Mouse (Mus musculus) frontal cortex, postnatal 36 days (tissue): ENCODE results near the gene Nap1l1.
A peak's percentile ranks its signal among the peaks of the same experiment; 100 is the strongest.

ENCODE experiments used
- DNase-seq, 2 experiments: peaks; one replicate each; pipeline ENCODE4 v3.0.0; 2022; ENCODE audit warnings: low spot score in 2 of 2

The Nap1l1 gene

DNA sequence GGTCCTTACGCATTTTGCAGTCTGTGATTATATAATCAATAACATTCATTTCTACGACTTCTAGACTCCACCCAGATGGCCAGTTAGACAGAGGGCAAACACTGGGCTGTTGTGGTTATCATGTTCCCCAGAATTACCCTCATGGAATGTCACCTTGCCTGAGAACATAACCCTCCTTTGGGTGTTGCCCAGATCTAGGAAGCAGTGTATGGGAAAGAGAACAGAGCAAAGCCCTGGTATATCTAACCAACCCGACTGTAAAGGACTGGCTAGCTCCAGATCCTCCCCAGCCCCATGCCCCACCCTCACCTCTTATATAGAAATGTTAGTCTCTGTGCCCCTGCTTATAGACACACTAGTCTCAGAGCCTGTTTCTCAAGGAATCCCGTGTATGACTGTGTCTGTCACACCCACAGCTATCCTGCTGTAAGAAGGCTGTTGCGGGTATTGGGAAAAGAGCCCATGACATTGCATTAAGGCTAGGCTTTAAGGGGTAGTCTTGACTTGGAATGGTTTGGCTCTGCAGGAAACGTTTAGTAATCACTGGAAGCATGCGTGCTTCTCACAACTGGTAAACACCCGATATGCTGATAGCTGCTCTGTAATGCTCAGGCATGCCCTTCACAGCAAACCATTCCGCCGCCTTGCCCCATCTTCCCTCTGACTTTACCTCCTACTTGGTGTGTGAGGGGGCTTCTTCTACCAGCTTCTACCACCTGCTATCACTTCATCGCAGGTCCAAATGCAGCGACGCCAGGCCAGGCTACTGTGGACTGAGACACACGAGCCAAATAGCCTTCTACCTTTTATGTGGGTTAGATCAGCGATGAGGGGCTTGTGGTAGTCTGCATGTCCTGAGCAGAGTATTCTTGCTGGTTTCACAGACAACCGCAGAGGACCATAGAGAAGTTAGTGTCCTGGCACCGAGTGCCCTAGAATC lies 42.3 kb downstream of the Nap1l1 start:
- no peak for DNase-seq

DNA sequence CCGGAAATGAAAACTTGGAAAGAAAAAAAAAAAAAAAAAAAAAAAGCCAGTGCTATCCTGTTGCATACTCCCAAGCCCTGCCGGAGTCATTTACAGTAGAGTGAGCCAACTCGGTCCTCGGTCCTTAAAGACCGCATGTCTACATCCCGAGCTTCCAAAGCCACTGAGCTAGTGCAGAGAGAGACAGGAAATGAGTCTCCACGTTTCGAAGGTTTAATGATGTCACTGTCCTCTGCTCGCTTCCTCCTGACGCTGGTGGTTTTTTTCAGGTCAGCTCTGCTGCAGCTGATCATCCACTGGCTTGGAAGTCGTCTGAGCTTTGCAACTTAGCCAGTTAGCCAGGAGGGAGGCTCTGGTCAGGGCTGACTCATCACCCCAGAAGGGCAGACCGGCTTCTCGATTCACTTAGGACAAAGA lies 43.2 kb downstream of the Nap1l1 start:
- no peak for DNase-seq

DNA sequence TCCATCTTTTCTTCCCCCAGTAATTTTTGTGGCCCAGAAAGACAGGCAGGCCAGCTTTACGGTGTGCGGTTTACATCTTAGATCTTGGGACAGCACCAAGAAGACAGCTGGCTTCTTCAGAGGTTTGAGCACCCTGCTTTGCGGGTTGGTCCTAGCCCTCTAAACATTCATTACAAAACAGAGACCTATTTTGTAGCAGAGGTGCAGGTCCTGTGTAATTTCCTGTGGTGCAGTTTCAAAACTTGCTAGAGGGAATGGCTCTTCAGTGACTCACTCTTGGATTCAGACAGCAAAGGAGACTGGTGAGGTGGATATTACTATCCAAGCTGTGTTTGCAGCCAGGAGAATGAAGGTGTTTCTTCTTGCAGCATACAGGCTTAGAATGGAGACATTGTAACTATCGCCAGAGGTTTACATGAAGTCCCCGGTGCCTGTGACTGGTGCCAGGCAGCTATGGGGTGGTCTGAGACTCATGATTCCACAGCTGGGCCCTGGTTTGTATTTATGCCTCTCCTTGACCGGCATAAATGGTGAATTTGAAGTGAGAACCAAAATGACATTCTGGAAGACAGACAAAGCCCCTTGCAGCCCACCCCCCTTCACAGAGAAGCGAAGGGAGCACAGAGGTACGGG lies 43.9 kb downstream of the Nap1l1 start:
- no peak for DNase-seq

GRCm38 (mm10) chr10:111518350-111518749 lies 45.3 kb downstream of the Nap1l1 start:
- no peak for DNase-seq

- no peak for DNase-seq
Observed at GRCm38 (mm10) chr10:111519620-111520370, 46.8 kb downstream of the Nap1l1 start.

DNA sequence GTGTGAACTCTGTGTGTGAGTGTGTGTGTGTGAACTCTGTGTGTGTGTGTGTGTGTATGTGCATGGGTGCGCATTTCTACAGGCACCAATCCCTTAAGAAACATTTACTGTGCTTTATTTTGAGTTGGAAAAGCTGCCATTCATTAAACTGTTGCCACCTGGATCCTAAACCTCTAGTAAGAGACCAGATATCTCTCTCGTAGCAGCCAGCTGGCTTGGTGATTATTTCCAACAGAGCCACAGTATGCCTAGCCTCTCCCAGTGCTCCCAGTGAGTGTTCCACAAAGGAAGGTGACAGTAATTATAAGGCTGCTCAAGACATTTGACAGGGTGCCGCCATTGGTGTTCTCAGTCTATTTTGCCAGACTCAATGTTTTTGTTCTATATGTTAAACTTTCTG lies 47.6 kb downstream of the Nap1l1 start:
- DNase-seq = no peak

- DNase-seq = no peak
Observed at GRCm38 (mm10) chr10:111521636-111522035, 48.6 kb downstream of the Nap1l1 start.

- no peak for DNase-seq
Observed at GRCm38 (mm10) chr10:111522230-111522629, 49.2 kb downstream of the Nap1l1 start.

GRCm38 (mm10) chr10:111523894-111524293 lies 50.9 kb downstream of the Nap1l1 start:
- DNase-seq = no peak

- DNase-seq = peak; percentile 45 to 57
Observed at GRCm38 (mm10) chr10:111527057-111527456, 54.0 kb downstream of the Nap1l1 start.

DNA sequence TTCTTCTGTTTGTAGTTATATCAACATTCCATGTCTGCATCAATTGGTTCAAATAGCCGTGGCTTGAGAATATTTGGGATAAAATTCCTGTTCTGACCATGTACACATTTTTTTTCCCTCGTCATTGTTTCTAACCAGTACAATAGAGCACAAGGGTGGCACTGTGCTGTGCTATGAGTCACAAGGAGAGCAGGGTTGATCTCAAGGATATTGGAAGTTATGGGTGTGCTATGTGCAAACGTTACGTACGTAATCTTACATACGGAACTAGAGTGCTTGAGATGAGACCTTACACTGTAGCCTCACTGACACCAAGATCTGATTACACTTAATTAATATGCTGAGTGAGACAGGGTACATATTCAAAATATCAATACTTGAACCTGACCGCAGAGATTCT lies 54.6 kb downstream of the Nap1l1 start:
- no peak for DNase-seq

- no peak for DNase-seq
Observed at GRCm38 (mm10) chr10:111528283-111528682, 55.3 kb downstream of the Nap1l1 start.

- no peak for DNase-seq
Observed at GRCm38 (mm10) chr10:111530398-111530797, 57.4 kb downstream of the Nap1l1 start.

DNA sequence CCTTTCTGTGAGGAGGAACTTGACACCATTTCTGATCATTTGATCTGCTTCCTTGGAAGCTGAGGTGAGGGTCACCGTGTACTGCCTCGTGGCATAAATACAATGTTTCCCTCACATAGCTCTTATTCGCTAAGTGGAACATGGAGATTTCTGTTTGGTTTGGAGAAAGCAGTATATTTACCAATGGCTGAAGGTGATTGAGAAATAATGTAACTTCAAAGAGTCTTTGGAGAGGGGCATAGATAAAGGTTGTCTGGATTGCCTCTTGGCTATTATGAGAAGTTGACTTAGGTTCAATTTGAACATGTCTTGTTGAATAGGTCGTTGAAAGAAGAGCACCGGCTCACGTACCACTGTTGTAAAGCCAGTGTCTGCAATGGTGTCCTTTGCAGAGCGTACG lies 61.7 kb downstream of the Nap1l1 start:
- DNase-seq = no peak

GRCm38 (mm10) chr10:111537410-111537809 lies 64.4 kb downstream of the Nap1l1 start:
- DNase-seq = no peak

- peak; percentile 68 to 80 for DNase-seq
Observed at GRCm38 (mm10) chr10:111539724-111540324, 66.8 kb downstream of the Nap1l1 start.

DNA sequence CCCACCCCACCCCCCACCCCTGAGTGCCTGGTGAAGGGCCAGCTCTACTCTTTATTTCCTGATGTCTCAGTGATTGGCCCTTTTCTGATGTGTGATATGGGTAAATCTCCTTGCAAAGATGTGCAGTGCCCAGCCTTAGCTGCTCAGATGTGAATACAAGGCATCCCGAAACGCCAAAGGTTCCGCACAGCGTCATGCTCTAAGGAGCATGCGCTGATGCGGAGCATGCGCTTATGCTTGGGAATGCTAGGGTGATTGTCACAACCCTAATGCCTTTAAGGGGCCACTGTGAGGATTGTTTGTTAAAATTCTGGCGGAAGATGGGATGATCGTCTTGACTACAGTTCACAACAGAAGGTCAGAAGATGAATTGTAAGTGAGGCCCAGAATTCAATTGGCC lies 67.7 kb downstream of the Nap1l1 start:
- DNase-seq = no peak

DNA sequence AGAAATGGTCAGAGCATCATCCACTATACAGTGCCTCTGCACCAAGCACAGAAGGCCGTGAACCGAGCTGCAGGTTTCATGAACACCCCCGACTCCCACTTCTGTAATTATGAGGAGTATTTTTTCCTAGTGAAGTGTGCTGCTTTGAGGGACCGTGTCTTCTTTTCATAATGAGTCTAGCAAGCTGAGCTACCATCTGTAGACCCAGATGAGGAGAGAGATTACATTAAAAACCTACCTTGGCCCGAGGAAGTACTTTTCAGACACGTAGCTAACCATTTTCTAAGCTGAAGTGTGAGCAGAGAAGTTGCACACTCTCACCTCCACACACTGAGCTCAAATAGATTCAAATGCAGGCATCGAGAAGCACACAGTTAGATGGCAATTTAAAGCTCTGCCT lies 70.1 kb downstream of the Nap1l1 start:
- DNase-seq = peak; percentile 21 to 31

- DNase-seq = no peak
Observed at GRCm38 (mm10) chr10:111543781-111544260, 70.8 kb downstream of the Nap1l1 start.

DNA sequence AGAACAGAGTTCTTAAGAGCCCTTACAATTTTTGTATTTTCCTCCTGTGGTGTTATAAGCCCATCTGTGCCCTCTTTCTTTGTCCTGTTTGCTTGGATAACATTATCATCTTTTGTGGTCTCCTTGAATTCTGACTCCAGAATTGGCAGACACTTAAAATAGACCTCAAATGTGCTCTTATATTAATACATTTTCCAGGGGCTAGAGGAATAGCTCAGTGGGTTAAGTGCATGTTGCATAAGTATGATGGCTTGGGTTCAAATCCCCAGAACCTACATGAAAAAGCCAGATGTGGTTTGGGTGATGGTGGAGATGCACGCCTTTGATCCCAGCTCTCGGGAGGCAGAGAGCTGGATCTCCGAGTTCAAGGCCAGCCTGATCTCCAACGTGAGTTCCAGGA lies 71.3 kb downstream of the Nap1l1 start:
- no peak for DNase-seq

DNA sequence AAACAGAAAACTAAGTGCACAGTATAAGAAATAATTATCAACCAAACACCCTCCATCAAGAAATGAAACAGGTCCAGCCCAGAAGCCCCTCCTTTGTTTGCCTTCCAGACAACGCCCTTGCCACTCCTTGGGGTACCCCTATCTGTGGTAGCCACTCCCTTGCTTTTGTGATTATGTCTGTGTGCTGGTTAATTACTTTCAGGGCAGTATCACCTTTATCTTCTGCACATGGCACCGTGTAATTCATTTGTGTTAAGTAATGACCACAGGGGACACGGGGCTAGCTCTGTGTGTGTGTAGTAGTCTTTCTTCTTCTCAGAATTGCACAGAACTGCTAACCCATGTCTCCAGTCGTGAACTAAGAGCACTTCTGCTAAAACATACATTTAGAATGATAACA lies 72.6 kb downstream of the Nap1l1 start:
- DNase-seq = no peak
